Mouse (Mus musculus): ENCODE measurements at regions not wholly inside any gene's neighbourhood (a gene's known extent, or its start where the extent isn't known, plus 50 kb on each side); places are given as distances from the start of the nearest gene placed in this dataset.

- Histone ChIP-seq H3K4me3 (ENCODE audit: low read depth, low read length) (no peak overlapping the region), H3K27ac (ENCODE audit: low read length) (no peak overlapping the region), H3K4me1 (ENCODE audit: insufficient read depth, low read depth, low read length) (no peaks in the 10 kb centered on the region), H3K27me3 (replicated peaks; ENCODE audit: insufficient read depth, low read length) (no peaks in the 10 kb centered on the region), H3K9ac (replicated peaks; ENCODE audit: low read depth) (no peak overlapping the region), H3K4me2 (replicated peaks; ENCODE audit: low read depth, low read length) (no peak overlapping the region), H3K36me3 (ENCODE audit: insufficient read depth, low read length) (no peaks in the 10 kb centered on the region), H3K9me3 (ENCODE audit: low read length) (no peaks in the 10 kb centered on the region)
- DNase-seq (ENCODE audit: low spot score) (no peak), ATAC-seq (no peak)
- TF ChIP-seq CTCF (IDR thresholded peaks at IDR 0.05) (no peak), EP300 (IDR thresholded peaks at IDR 0.05) (no peak)
- 73% methylated on average over 4 of the region's 4 CpGs for WGBS
Measured at GRCm38 (mm10) chr4:7423204-7423603, 815.6 kb downstream of the Car8 start.

- H3K27me3 ChIP-seq (replicated peaks; ENCODE audit: insufficient read depth, low read length) = no peaks in the 10 kb centered on the region
- no peak overlapping the region for H3K4me3 ChIP-seq (ENCODE audit: low read depth, low read length)
- H3K36me3 ChIP-seq (ENCODE audit: insufficient read depth, low read length) = no peaks in the 10 kb centered on the region
- DNase-seq (ENCODE audit: low spot score) (no peak), ATAC-seq (no peak)
- 94% methylated on average over 3 of the region's 3 CpGs for WGBS
- no peak for TF ChIP-seq EP300 (IDR thresholded peaks at IDR 0.05)
- TF ChIP-seq CTCF (IDR thresholded peaks at IDR 0.05) = no peak
- no peak overlapping the region for H3K27ac ChIP-seq (ENCODE audit: low read length)
- no peak overlapping the region for H3K9ac ChIP-seq (replicated peaks; ENCODE audit: low read depth)
- H3K4me2 ChIP-seq (replicated peaks; ENCODE audit: low read depth, low read length) = no peak overlapping the region
- H3K4me1 ChIP-seq (ENCODE audit: insufficient read depth, low read depth, low read length) = no peaks in the 10 kb centered on the region
- no peaks in the 10 kb centered on the region for H3K9me3 ChIP-seq (ENCODE audit: low read length)
Measured at GRCm38 (mm10) chr4:7422787-7423186, 816.1 kb downstream of the Car8 start.

GRCm38 (mm10) chr4:7414301-7414700 is 824.5 kb downstream of the Car8 start:
- Histone ChIP-seq H3K27me3 (replicated peaks; ENCODE audit: insufficient read depth, low read length) (no peaks in the 10 kb centered on the region), H3K27ac (ENCODE audit: low read length) (no peak overlapping the region)

GRCm38 (mm10) chr4:7392696-7393095 is 846.1 kb downstream of the Car8 start:
- ATAC-seq (no peak; the same call in 1 of the 2 replicates), DNase-seq (ENCODE audit: low spot score) (peak; percentile 12)
- 34% methylated on average over 1 of the region's 1 CpGs for WGBS
- H3K4me3 ChIP-seq (ENCODE audit: low read depth, low read length) = no peak overlapping the region
- H3K4me1 ChIP-seq (ENCODE audit: insufficient read depth, low read depth, low read length) = no peaks in the 10 kb centered on the region
- H3K9ac ChIP-seq (replicated peaks; ENCODE audit: low read depth) = no peak overlapping the region
- H3K9me3 ChIP-seq (ENCODE audit: low read length) = no peaks in the 10 kb centered on the region
- TF ChIP-seq EP300 (IDR thresholded peaks at IDR 0.05) (peak; percentile 25; the same call in 1 of the 2 replicates), CTCF (IDR thresholded peaks at IDR 0.05) (no peak)
- H3K4me2 ChIP-seq (replicated peaks; ENCODE audit: low read depth, low read length) = no peak overlapping the region
- no peaks in the 10 kb centered on the region for H3K27me3 ChIP-seq (replicated peaks; ENCODE audit: insufficient read depth, low read length)
- H3K27ac ChIP-seq (ENCODE audit: low read length) = no peak overlapping the region
- no peaks in the 10 kb centered on the region for H3K36me3 ChIP-seq (ENCODE audit: insufficient read depth, low read length)

More at GRCm38 (mm10) chr4:7414301-7414700, 824.5 kb downstream of the Car8 start:
- no peak overlapping the region for H3K4me2 ChIP-seq (replicated peaks; ENCODE audit: low read depth, low read length)
- 54% methylated on average over 2 of the region's 2 CpGs for WGBS
- no peak for DNase-seq (ENCODE audit: low spot score)
- no peaks in the 10 kb centered on the region for H3K4me1 ChIP-seq (ENCODE audit: insufficient read depth, low read depth, low read length)
- H3K9me3 ChIP-seq (ENCODE audit: low read length) = no peaks in the 10 kb centered on the region
- no peaks in the 10 kb centered on the region for H3K36me3 ChIP-seq (ENCODE audit: insufficient read depth, low read length)
- H3K9ac ChIP-seq (replicated peaks; ENCODE audit: low read depth) = no peak overlapping the region
- no peak for ATAC-seq
- TF ChIP-seq CTCF (IDR thresholded peaks at IDR 0.05) (no peak), EP300 (IDR thresholded peaks at IDR 0.05) (no peak)
- no peak overlapping the region for H3K4me3 ChIP-seq (ENCODE audit: low read depth, low read length)

- DNase-seq (ENCODE audit: low spot score) (peak; percentile 75), ATAC-seq (no peak)
- Histone ChIP-seq H3K4me3 (ENCODE audit: low read depth, low read length) (no peak overlapping the region), H3K9me3 (ENCODE audit: low read length) (no peaks in the 10 kb centered on the region), H3K27ac (ENCODE audit: low read length) (no peak overlapping the region), H3K4me1 (ENCODE audit: insufficient read depth, low read depth, low read length) (no peaks in the 10 kb centered on the region), H3K27me3 (replicated peaks; ENCODE audit: insufficient read depth, low read length) (no peaks in the 10 kb centered on the region), H3K9ac (replicated peaks; ENCODE audit: low read depth) (no peak overlapping the region), H3K36me3 (ENCODE audit: insufficient read depth, low read length) (no peaks in the 10 kb centered on the region), H3K4me2 (replicated peaks; ENCODE audit: low read depth, low read length) (no peak overlapping the region)
- TF ChIP-seq EP300 (IDR thresholded peaks at IDR 0.05) (no peak), CTCF (IDR thresholded peaks at IDR 0.05) (no peak)
- 75% methylated on average over 7 of the region's 7 CpGs for WGBS
Measured at GRCm38 (mm10) chr4:7391596-7391995, 847.2 kb downstream of the Car8 start.

GRCm38 (mm10) chr4:7385069-7385468 is 853.8 kb downstream of the Car8 start:
- Histone ChIP-seq H3K27ac (ENCODE audit: low read length) (no peak overlapping the region), H3K9ac (replicated peaks; ENCODE audit: low read depth) (no peak overlapping the region), H3K27me3 (replicated peaks; ENCODE audit: insufficient read depth, low read length) (no peaks in the 10 kb centered on the region), H3K4me3 (ENCODE audit: low read depth, low read length) (no peak overlapping the region), H3K9me3 (ENCODE audit: low read length) (no peaks in the 10 kb centered on the region), H3K4me1 (ENCODE audit: insufficient read depth, low read depth, low read length) (no peaks in the 10 kb centered on the region), H3K36me3 (ENCODE audit: insufficient read depth, low read length) (no peaks in the 10 kb centered on the region), H3K4me2 (replicated peaks; ENCODE audit: low read depth, low read length) (no peak overlapping the region)
- ATAC-seq (peak; percentile 85), DNase-seq (ENCODE audit: low spot score) (peak; percentile 58)
- TF ChIP-seq EP300 (IDR thresholded peaks at IDR 0.05) = peak; percentile 93
- TF ChIP-seq CTCF (IDR thresholded peaks at IDR 0.05) = no peak

GRCm38 (mm10) chr4:7379996-7380395 is 858.8 kb downstream of the Car8 start:
- ATAC-seq = no peak

More at GRCm38 (mm10) chr4:7379996-7380395, 858.8 kb downstream of the Car8 start:
- Histone ChIP-seq H3K4me1 (ENCODE audit: insufficient read depth, low read depth, low read length) (no peaks in the 10 kb centered on the region), H3K9ac (replicated peaks; ENCODE audit: low read depth) (no peak overlapping the region), H3K9me3 (ENCODE audit: low read length) (no peaks in the 10 kb centered on the region), H3K36me3 (ENCODE audit: insufficient read depth, low read length) (no peaks in the 10 kb centered on the region), H3K4me3 (ENCODE audit: low read depth, low read length) (no peak overlapping the region), H3K27me3 (replicated peaks; ENCODE audit: insufficient read depth, low read length) (no peaks in the 10 kb centered on the region), H3K4me2 (replicated peaks; ENCODE audit: low read depth, low read length) (no peak overlapping the region), H3K27ac (ENCODE audit: low read length) (no peak overlapping the region)
- 23% methylated on average over 2 of the region's 2 CpGs for WGBS
- TF ChIP-seq CTCF (IDR thresholded peaks at IDR 0.05) = no peak
- TF ChIP-seq EP300 (IDR thresholded peaks at IDR 0.05) = no peak
- DNase-seq (ENCODE audit: low spot score) = peak; percentile 56

All from lung, postnatal 0 days (tissue).